Mouse (Mus musculus) heart, adult 2 months (tissue): ENCODE measurements around the gene Nfkbiz. TPM values are rescaled to one million over a fixed set of nuclear protein-coding genes. Genes with fewer than 3 reads are reported as not detected.

Experiments
- DNase-seq, 2 experiments: peaks; one replicate each; pipeline ENCODE4 v3.0.0; 2021
- H3K27ac ChIP-seq: fragments of 200-600 bp; 2 replicates; pipeline ENCODE4 v1.8.1; 2022
- H3K27me3 ChIP-seq: fragments of 200-500 bp; 2 replicates; pipeline ENCODE4 v1.6.1; 2012; ENCODE audit warnings: mild to moderate bottlenecking, low read length, inconsistent platforms, mixed read lengths; ENCODE audit not compliant: control insufficient read depth, insufficient read depth
- H3K36me3 ChIP-seq: fragments of 200-500 bp; 2 replicates; pipeline ENCODE4 v1.6.1; 2012; ENCODE audit warnings: low read length, inconsistent platforms; ENCODE audit not compliant: control insufficient read depth, insufficient read depth
- H3K4me1 ChIP-seq: fragments of 200-500 bp; 2 replicates; pipeline ENCODE4 v1.6.1; 2011; ENCODE audit warnings: low read length; ENCODE audit not compliant: control insufficient read depth, insufficient read depth
- H3K4me3 ChIP-seq: fragments of 200-600 bp; 2 replicates; pipeline ENCODE4 v1.8.1; 2022
- H3K79me2 ChIP-seq: fragments of 200-500 bp; replicated peaks from 2 replicates; pipeline ENCODE4 v1.6.1; 2012; ENCODE audit warnings: mild to moderate bottlenecking, inconsistent platforms, low read length, moderate library complexity, mixed read lengths; ENCODE audit not compliant: control insufficient read depth, insufficient read depth
- H3K9ac ChIP-seq: fragments of 200-500 bp; 2 replicates; pipeline ENCODE4 v1.6.1; 2012; ENCODE audit warnings: low read depth, mild to moderate bottlenecking, control low read depth, inconsistent platforms, low read length, mixed read lengths
- CTCF ChIP-seq: fragments of 200-600 bp; IDR thresholded peaks from 2 replicates; pipeline ENCODE4 v1.8.1; 2022; ENCODE audit warnings: antibody characterized with exemption, mild to moderate bottlenecking, moderate library complexity
- EP300 ChIP-seq: fragments of 200-500 bp; IDR thresholded peaks from 2 replicates; pipeline ENCODE4 v1.6.1; 2011; ENCODE audit warnings: low read depth, low read length, control low read depth; ENCODE audit not compliant: insufficient read depth
- POLR2A ChIP-seq: fragments of 200-500 bp; IDR thresholded peaks from 2 replicates; pipeline ENCODE4 v1.6.1; 2011; ENCODE audit warnings: mild to moderate bottlenecking, low read depth, low read length, control low read depth; ENCODE audit not compliant: insufficient read depth
- WGBS: fragments of 180-500 bp; shearing (Covaris S2); methylation state at CpG from one replicate; pipeline ENCODE4 v1.1.7; 2018; 5-methylcytosine and 5-hydroxymethylcytosine counted together
- intact Hi-C: fragments of 180-260 bp; cut with DNase I; formaldehyde crosslinking; loops from one replicate; pipeline ENCODE4 v1.15.1; 2025
- polyA plus RNA-seq: library from polyadenylated mRNA; depleted of rRNA; stranded (reverse); fragments of >200 nt; gene quantifications from 2 replicates; pipeline ENCODE4 v1.2.3, GENCODE M21; 2012
- total RNA-seq, 2 experiments: library from RNA; stranded (reverse); gene quantifications; 2 replicates each; pipeline ENCODE4 v1.2.3; 2021

Gene Nfkbiz
- total and polyA plus RNA-seq, 3 experiments, result 2.1 to 3.4 (median 2.3) TPM

DNA sequence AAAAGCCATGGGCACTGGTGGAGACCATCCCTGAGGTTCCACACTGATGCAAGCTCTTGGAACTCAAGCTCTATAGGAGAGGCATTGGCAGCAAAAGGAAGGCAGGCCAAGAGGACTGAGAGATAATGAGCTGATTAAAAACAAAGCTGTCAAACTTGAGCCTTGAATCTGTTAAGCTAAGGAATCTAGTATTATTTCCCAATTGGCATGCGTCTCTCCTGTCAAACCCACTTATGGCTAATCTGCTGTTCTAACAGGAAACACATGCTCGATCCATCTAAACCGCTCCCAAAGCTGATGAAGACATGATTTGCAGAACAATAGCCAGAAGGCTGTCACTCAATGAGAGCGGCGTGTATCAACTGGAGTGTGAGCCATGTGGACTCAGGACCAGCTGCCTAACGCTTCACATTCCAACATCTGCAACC, 31.2 kb downstream of the Nfkbiz start:
- no peaks in the 10 kb centered on the region for H3K27me3 ChIP-seq
- H3K27ac ChIP-seq, result no peak overlapping the region
- no peak for TF ChIP-seq CTCF
- 0 out of 2 replicates have a peak, but pooled peaks have one; percentile 34 for TF ChIP-seq EP300
- peak; percentile 20; the same call in 1 of the 2 replicates for TF ChIP-seq POLR2A
- WGBS, result 23% methylated on average over 6 of the region's 6 CpGs
- H3K4me1 ChIP-seq, result no peaks in the 10 kb centered on the region; the same call in 1 of the 2 replicates
- intact Hi-C loops, result no loop called here
- H3K36me3 ChIP-seq, result peaks cover 2% of the 10 kb centered on the region
- H3K9ac ChIP-seq, result no peak overlapping the region
- DNase-seq, result peak in 1 of 2 experiments; percentile 33
- no peak overlapping the region for H3K4me3 ChIP-seq
- no peaks in the 10 kb centered on the region for H3K79me2 ChIP-seq

DNA sequence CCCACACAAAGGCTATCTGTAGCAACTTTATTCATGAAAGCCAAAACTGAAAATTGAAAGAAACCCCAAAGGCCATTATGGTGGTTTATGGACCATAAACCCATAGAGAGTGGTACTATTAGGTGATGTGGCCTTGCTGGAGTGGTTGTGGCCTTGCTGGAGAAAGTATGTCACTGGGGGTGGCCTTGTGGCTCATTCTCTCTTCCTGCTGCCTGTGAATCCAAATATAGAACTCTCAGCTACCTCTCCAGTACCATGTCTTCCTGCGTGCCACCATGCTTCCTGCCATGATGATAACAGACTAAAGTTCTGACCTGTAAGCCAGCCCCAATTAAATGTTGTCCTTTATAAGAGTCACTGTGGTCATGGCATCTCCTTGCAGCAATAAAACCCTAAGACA, 33.9 kb downstream of the Nfkbiz start:
- H3K27me3 ChIP-seq, result no peaks in the 10 kb centered on the region
- 56% methylated on average over 1 of the region's 1 CpGs for WGBS

GRCm38 (mm10) chr16:55801629-55802028, 37.1 kb downstream of the Nfkbiz start:
- intact Hi-C loops, result no loop called here
- Histone ChIP-seq H3K79me2 (no peaks in the 10 kb centered on the region), H3K27ac (no peak overlapping the region), H3K4me3 (no peak overlapping the region), H3K4me1 (no peaks in the 10 kb centered on the region), H3K27me3 (no peaks in the 10 kb centered on the region), H3K36me3 (no peaks in the 10 kb centered on the region), H3K9ac (no peak overlapping the region)
- 45% methylated on average over 1 of the region's 1 CpGs for WGBS
- TF ChIP-seq CTCF (no peak), EP300 (no peak)
- no peak for DNase-seq

More for the DNA sequence above, 33.9 kb downstream of the Nfkbiz start:
- TF ChIP-seq EP300 (no peak), CTCF (no peak), POLR2A (no peak)
- H3K4me3 ChIP-seq, result no peak overlapping the region
- no peaks in the 10 kb centered on the region for H3K36me3 ChIP-seq
- DNase-seq, result no peak
- H3K79me2 ChIP-seq, result no peaks in the 10 kb centered on the region
- no peak overlapping the region for H3K9ac ChIP-seq
- H3K27ac ChIP-seq, result no peak overlapping the region
- H3K4me1 ChIP-seq, result no peaks in the 10 kb centered on the region; the same call in 1 of the 2 replicates
- intact Hi-C loops, result no loop called here

- WGBS, result 67% methylated on average over 7 of the region's 7 CpGs
- Histone ChIP-seq H3K79me2 (no peaks in the 10 kb centered on the region), H3K4me3 (no peak overlapping the region), H3K36me3 (no peaks in the 10 kb centered on the region), H3K4me1 (no peaks in the 10 kb centered on the region), H3K27ac (no peak overlapping the region), H3K27me3 (no peaks in the 10 kb centered on the region), H3K9ac (no peak overlapping the region)
- intact Hi-C loops, result no loop called here
- DNase-seq, result peak in 1 of 2 experiments; percentile 41
- TF ChIP-seq POLR2A (no peak), CTCF (no peak), EP300 (no peak)
Observed at GRCm38 (mm10) chr16:55798845-55799244, 39.9 kb downstream of the Nfkbiz start.

- Histone ChIP-seq H3K79me2 (no peaks in the 10 kb centered on the region), H3K27me3 (no peaks in the 10 kb centered on the region), H3K36me3 (no peaks in the 10 kb centered on the region), H3K9ac (no peak overlapping the region), H3K27ac (no peak overlapping the region), H3K4me3 (no peak overlapping the region), H3K4me1 (no peaks in the 10 kb centered on the region; the same call in 1 of the 2 replicates)
- no peak for DNase-seq
- no peak for TF ChIP-seq POLR2A
- WGBS, result 80% methylated on average over 7 of the region's 7 CpGs
- intact Hi-C loops, result no loop called here
Observed at GRCm38 (mm10) chr16:55790326-55790725, 48.4 kb downstream of the Nfkbiz start.

- no peak overlapping the region for H3K9ac ChIP-seq
- no peak for DNase-seq
- no peak overlapping the region for H3K27ac ChIP-seq
- H3K4me3 ChIP-seq, result no peak overlapping the region
- 27% methylated on average over 1 of the region's 1 CpGs for WGBS
- no peaks in the 10 kb centered on the region; the same call in 1 of the 2 replicates for H3K4me1 ChIP-seq
- TF ChIP-seq POLR2A, result no peak
- TF ChIP-seq CTCF, result no peak
- no peak for TF ChIP-seq EP300
- no peaks in the 10 kb centered on the region for H3K27me3 ChIP-seq
- H3K79me2 ChIP-seq, result no peaks in the 10 kb centered on the region
- intact Hi-C loops, result no loop called here
- no peaks in the 10 kb centered on the region for H3K36me3 ChIP-seq
Observed at GRCm38 (mm10) chr16:55789291-55789690, 49.4 kb downstream of the Nfkbiz start.
